Mouse (Mus musculus) limb, embryonic 11.5 days (tissue): ENCODE measurements around the gene Hyal3. TPM values are rescaled to one million over a fixed set of nuclear protein-coding genes. Genes with fewer than 3 reads are reported as not detected.

Source experiments
- ATAC-seq: fragments of 200-750 bp; cut with Nextera tagmentation; 2 replicates; pipeline ENCODE4 v1.8.0; 2017; ENCODE audit warnings: low read depth; ENCODE audit not compliant: insufficient number of reproducible peaks, low FRiP score, low TSS enrichment
- DNase-seq: peaks from one replicate; pipeline ENCODE4 v3.0.0-alpha.2; 2015; ENCODE audit warnings: low spot score
- H3K27ac ChIP-seq: fragments of 300-500 bp; sonication (generic); replicated peaks from 2 replicates; pipeline ENCODE4 v1.5.1; 2014; ENCODE audit warnings: low read depth, mild to moderate bottlenecking, low read length
- H3K27me3 ChIP-seq: fragments of 300-500 bp; sonication (generic); 2 replicates; pipeline ENCODE4 v1.6.1; 2014; ENCODE audit warnings: mild to moderate bottlenecking, low read length, mixed read lengths; ENCODE audit not compliant: control insufficient read depth, insufficient read depth
- H3K36me3 ChIP-seq: fragments of 300-500 bp; sonication (generic); 2 replicates; pipeline ENCODE4 v1.6.1; 2014; ENCODE audit warnings: mild to moderate bottlenecking, low read length, moderate library complexity, mixed read lengths; ENCODE audit not compliant: control insufficient read depth, insufficient read depth
- H3K4me1 ChIP-seq: fragments of 300-500 bp; sonication (generic); 2 replicates; pipeline ENCODE4 v1.6.1; 2014; ENCODE audit warnings: low read length, mixed read lengths; ENCODE audit not compliant: control insufficient read depth, insufficient read depth
- H3K4me2 ChIP-seq: fragments of 300-500 bp; sonication (generic); 2 replicates; pipeline ENCODE4 v1.6.1; 2014; ENCODE audit warnings: low read depth, mild to moderate bottlenecking, moderate library complexity; ENCODE audit not compliant: severe bottlenecking
- H3K4me3 ChIP-seq: fragments of 300-500 bp; sonication (generic); 2 replicates; pipeline ENCODE4 v1.5.1; 2014; ENCODE audit warnings: low read depth, low read length
- H3K9ac ChIP-seq: fragments of 300-500 bp; sonication (generic); 2 replicates; pipeline ENCODE4 v1.6.1; 2014; ENCODE audit warnings: mild to moderate bottlenecking, low read length
- H3K9me3 ChIP-seq: fragments of 300-500 bp; sonication (generic); 2 replicates; pipeline ENCODE4 v1.6.1; 2016; ENCODE audit warnings: low read length; ENCODE audit not compliant: control insufficient read depth
- WGBS: fragments of 180-500 bp; shearing (Covaris S2); extraction: QIAGEN DNeasy Blood & Tissue Kit; methylation state at CpG from one replicate; pipeline ENCODE4 v1.1.7; 2014; 5-methylcytosine and 5-hydroxymethylcytosine counted together
- polyA plus RNA-seq: library from polyadenylated mRNA; unstranded; fragments of >200 nt; fragmentation: Nextera tagmentation; extraction: Ambion mirVana; gene quantifications from 2 replicates; pipeline ENCODE4 v1.2.1, GENCODE M21; 2014

Gene Hyal3
- polyA plus RNA-seq, 1 experiment from 2014 or later, result 0.57 TPM

DNA sequence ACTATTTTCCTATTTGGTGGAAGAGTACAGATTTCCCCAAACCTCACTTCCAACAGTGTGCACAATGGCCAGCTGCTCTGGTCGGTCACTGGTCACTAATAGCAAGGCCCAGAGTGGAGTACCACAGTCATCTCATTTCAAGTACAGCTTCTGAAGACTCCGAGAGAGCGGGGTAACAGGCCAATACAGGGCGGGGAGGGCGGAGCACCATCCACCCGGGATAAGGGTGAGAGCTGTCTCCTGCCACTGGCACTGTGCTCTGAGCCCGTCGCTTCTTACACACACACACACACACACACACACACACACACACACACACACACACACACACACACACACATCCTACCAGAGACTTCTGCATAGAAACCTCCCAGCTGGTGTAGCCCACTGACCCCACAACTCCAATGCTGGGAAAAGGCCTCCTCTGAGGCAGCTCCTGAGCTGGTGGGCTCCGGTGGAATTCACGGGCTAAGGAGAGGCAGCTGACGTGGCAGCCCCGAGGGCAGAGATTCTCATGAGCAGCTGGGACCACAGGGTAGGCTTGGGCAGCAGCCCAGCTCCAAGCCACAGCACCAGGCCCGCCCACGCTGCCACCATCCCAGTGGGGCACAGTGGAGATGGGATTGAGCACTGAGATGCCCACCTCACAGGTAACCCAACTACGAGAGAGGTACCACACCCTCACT, 45.7 kb downstream of the Hyal3 start:
- WGBS, result 50% methylated on average over 15 of the region's 15 CpGs
- no peak for DNase-seq
- Histone ChIP-seq H3K27ac (peak overlapping the region; percentile 79), H3K9ac (peak overlapping the region; percentile 71; the same call in 1 of the 2 replicates), H3K4me2 (peak overlapping the region; percentile 36; the same call in 1 of the 2 replicates), H3K4me1 (peaks cover 49% of the 10 kb centered on the region), H3K36me3 (peaks cover 6% of the 10 kb centered on the region; the same call in 1 of the 2 replicates), H3K4me3 (0 out of 2 replicates have a peak overlapping the region, but pooled peaks have one; percentile 8), H3K27me3 (no peaks in the 10 kb centered on the region), H3K9me3 (no peaks in the 10 kb centered on the region; the same call in 1 of the 2 replicates)
- peak; percentile 11; the same call in 1 of the 2 replicates for ATAC-seq

DNA sequence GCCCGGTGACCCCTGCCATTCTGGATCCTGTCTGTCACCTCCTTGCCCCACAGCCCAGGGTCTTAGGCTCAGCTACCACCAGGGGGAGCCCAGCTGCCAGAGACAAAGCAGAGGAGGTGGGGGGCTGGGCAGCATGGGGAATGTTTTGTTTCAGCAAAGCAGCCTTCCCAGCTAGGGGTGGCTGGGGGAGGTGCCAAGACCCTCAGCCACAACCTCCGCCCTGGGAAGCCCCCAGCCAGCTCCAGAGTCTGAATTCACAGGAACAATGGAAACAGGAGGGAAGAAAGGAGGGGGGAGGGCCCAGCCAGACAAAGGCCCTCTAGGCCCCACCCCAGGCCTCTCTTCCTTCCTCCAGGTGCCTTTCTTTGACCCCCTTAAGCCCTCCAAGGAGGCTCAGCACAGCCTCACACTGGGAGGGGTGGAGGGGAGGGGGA, 46.2 kb downstream of the Hyal3 start:
- peaks cover 8% of the 10 kb centered on the region; the same call in 1 of the 2 replicates for H3K36me3 ChIP-seq

DNA sequence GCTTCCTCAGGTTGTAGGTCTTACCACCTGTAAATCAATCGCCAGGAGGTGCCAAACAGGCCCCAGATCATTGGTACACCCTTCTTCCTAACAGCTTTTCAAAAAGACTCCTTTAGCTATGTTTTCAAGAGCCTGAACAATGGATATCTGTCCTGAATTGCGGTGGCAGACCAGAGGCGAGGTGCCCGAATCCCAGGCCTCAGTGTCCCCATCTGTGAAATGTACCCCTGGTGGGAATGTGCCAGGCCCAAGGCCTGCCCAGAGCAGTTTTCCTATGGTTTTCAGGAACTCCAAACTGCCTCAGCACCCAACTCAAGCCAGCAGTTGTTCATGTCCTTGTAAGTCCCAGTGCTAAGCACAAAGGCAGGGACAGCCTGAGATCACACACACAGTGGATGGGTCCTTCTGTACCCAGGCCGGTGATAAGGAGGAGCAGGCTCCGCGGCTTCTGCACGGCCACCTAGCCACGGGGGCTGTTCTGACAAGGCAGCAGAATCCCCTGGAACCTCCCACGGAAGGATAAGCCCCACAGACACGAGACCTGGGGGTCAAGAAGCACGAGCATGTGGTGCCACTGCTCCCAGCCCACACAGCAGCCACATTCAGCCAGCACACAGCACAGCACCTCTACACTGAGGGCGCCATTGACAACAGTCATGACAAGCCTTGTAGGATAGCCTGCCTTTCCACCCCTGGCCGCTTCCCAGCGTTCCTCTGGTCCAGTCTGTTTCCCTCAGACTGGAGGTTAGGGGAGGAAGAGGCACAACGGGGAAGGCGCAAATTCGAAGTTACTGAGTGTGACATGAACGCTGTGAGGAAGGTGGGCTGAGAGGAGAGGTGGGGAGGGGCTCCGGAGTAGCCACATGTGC, 47.0 kb downstream of the Hyal3 start:
- peak overlapping the region; percentile 79 for H3K27ac ChIP-seq
- H3K36me3 ChIP-seq, result peaks cover 11% of the 10 kb centered on the region; the same call in 1 of the 2 replicates
- H3K4me2 ChIP-seq, result peak overlapping the region; percentile 36; the same call in 1 of the 2 replicates
- H3K4me1 ChIP-seq, result peaks cover 62% of the 10 kb centered on the region
- ATAC-seq (no peak), DNase-seq (no peak)
- no peak overlapping the region for H3K4me3 ChIP-seq
- no peaks in the 10 kb centered on the region; the same call in 1 of the 2 replicates for H3K9me3 ChIP-seq
- 43% methylated on average over 20 of the region's 20 CpGs for WGBS
- no peaks in the 10 kb centered on the region for H3K27me3 ChIP-seq
- peak overlapping the region; percentile 34 for H3K9ac ChIP-seq

More for the DNA sequence above, 46.2 kb downstream of the Hyal3 start:
- H3K27ac ChIP-seq, result peak overlapping the region; percentile 79
- no peaks in the 10 kb centered on the region for H3K27me3 ChIP-seq
- 0 out of 2 replicates have a peak overlapping the region, but pooled peaks have one; percentile 8 for H3K4me3 ChIP-seq
- DNase-seq, result peak; percentile 98
- H3K4me2 ChIP-seq, result peak overlapping the region; percentile 36; the same call in 1 of the 2 replicates
- WGBS, result 0% methylated on average over 1 of the region's 2 CpGs
- H3K9me3 ChIP-seq, result no peaks in the 10 kb centered on the region; the same call in 1 of the 2 replicates
- peaks cover 54% of the 10 kb centered on the region for H3K4me1 ChIP-seq
- peak; percentile 79 for ATAC-seq
- H3K9ac ChIP-seq, result peak overlapping the region; percentile 71

DNA sequence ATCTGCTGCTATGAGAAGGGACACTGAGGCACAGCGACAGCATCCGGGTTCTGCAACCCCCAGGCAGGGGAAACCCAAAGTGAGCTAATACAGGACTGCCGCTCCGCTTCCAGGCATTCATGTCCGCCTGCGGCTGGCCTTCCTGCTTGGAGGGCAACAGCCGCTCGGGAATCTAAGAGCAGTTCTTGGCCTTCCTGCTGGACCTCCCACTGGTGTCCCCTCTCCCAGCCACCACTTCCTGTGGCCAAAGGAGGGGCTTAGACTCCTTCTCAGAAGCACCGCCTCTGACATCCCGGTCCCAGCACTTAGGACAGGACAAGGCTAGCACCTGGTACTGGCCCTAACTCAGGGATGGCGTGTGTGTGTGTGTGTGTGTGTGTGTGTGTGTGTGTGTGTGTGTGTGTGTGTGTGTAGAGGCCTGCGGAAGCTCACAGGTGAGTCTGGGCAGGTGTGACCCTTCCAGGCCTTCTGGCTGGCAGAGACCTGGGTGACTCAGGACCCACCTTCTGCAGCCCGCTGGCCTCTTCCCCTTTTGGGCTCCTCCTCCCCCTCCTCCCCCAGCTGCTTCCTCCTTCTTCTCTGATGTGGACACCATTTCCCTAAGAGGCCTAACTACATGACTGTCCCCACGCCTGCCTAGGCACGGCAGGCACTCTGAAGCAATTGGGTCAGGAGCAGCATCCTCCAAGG, 48.2 kb downstream of the Hyal3 start:
- Histone ChIP-seq H3K4me1 (peaks cover 69% of the 10 kb centered on the region), H3K9me3 (no peaks in the 10 kb centered on the region; the same call in 1 of the 2 replicates), H3K4me2 (peak overlapping the region; percentile 0; the same call in 1 of the 2 replicates), H3K9ac (0 out of 2 replicates have a peak overlapping the region, but pooled peaks have one; percentile 5), H3K27ac (peak overlapping the region; percentile 63), H3K4me3 (no peak overlapping the region), H3K27me3 (no peaks in the 10 kb centered on the region), H3K36me3 (peaks cover 11% of the 10 kb centered on the region; the same call in 1 of the 2 replicates)
- ATAC-seq (no peak), DNase-seq (no peak)
- 47% methylated on average over 15 of the region's 15 CpGs for WGBS

DNA sequence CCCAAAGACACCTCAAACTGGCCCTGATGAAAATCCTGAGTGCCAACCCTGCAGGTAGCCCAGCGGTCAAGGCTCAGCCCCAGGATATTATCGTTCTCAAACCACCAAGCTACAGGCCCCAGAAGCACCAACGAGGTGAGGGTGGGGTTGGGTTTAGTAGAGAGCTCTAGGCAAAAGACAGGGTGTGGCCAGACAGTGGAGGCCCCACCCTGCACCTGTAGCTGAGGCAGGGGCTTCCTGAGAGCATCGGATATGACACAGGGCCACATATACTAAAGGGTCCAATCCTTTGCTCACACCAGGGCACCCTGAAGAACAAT, 48.8 kb downstream of the Hyal3 start:
- Histone ChIP-seq H3K27ac (peak overlapping the region; percentile 87), H3K9me3 (no peaks in the 10 kb centered on the region; the same call in 1 of the 2 replicates), H3K4me3 (no peak overlapping the region), H3K9ac (no peak overlapping the region), H3K27me3 (no peaks in the 10 kb centered on the region), H3K4me1 (peaks cover 69% of the 10 kb centered on the region), H3K36me3 (peaks cover 11% of the 10 kb centered on the region; the same call in 1 of the 2 replicates), H3K4me2 (no peak overlapping the region; the same call in 1 of the 2 replicates)
- no peak for ATAC-seq
- DNase-seq, result no peak
- WGBS, result 29% methylated on average over 4 of the region's 4 CpGs

DNA sequence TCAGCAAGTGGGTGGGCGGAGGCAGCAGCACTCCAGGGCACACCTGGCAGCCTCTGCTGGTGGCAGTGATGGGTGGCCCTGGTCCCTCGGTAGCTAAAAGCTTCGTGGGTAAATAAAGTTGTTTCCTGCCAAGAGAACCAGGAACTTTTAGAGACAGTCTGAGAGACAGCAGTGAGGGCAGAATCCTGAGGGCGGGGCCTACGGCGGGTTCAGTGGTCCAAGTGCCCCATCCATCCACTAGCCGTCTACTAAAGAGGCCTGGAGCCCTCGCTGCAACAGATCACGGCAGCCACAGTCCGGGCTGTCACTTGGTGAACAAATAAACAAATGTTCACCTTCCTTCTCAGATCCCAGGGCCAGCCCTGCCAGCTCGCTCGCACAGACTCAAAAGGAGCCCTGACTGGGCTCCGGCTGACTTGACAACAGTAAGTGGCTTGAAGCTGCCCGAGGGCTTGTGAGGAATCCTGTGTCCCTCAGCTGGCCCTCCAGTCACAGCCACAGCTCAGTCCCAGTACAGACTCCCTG, 49.3 kb downstream of the Hyal3 start:
- Histone ChIP-seq H3K4me2 (peak overlapping the region; percentile 43), H3K9me3 (no peaks in the 10 kb centered on the region; the same call in 1 of the 2 replicates), H3K4me1 (peaks cover 69% of the 10 kb centered on the region), H3K36me3 (peaks cover 9% of the 10 kb centered on the region; the same call in 1 of the 2 replicates), H3K27me3 (no peaks in the 10 kb centered on the region), H3K9ac (peak overlapping the region; percentile 61), H3K27ac (peak overlapping the region; percentile 87), H3K4me3 (peak overlapping the region; percentile 8)
- ATAC-seq (no peak), DNase-seq (peak; percentile 54)
- 13% methylated on average over 14 of the region's 14 CpGs for WGBS

DNA sequence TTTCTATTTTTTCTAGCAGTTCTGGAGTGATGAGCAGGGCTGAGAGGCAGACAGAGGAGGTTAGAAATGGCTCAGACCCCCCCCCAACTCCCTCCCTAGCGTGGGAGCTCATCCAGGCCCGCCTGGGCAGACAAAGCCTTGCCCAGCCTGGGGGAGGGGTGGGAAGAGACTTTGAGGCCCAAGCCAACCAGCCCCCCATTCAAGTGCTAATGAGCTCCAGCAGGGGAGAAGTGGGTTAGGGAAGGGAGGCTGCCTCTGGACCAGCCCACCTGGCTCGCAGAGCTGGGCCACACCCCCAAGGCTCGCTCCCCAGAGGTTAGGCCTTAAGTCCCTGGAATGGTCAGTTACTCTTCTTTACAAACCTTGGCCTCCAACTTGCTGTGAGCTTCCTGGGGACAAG, 50.0 kb downstream of the Hyal3 start:
- Histone ChIP-seq H3K9me3 (no peaks in the 10 kb centered on the region; the same call in 1 of the 2 replicates), H3K4me1 (peaks cover 70% of the 10 kb centered on the region), H3K27ac (peak overlapping the region; percentile 87), H3K9ac (peak overlapping the region; percentile 61), H3K36me3 (peaks cover 7% of the 10 kb centered on the region; the same call in 1 of the 2 replicates), H3K4me3 (peak overlapping the region; percentile 8), H3K27me3 (no peaks in the 10 kb centered on the region), H3K4me2 (peak overlapping the region; percentile 43)
- DNase-seq (peak; percentile 70), ATAC-seq (no peak)
- WGBS, result 6% methylated on average over 4 of the region's 4 CpGs
